Mouse (Mus musculus) MEL (cell line): ENCODE measurements around the gene Ttbk2. TPM values are rescaled to one million over a fixed set of nuclear protein-coding genes. Genes with fewer than 3 reads are reported as not detected.
A peak's percentile ranks its signal among the peaks of the same experiment; 100 is the strongest.

Experiments used
- DNase-seq: peaks from one replicate; pipeline ENCODE4 v3.0.0; 2011; ENCODE audit warnings: low read depth, low spot score
- H3K27ac ChIP-seq: 2 replicates; pipeline ENCODE4 v1.5.1; 2012; ENCODE audit warnings: low read depth, mild to moderate bottlenecking, control low read depth, low read length, moderate library complexity; ENCODE audit not compliant: control insufficient read depth
- H3K27me3 ChIP-seq, 2 experiments: fragments of 150-350 bp in 1 of 2; sonication (generic) in 1 of 2; 2 replicates each; pipeline ENCODE4 v1.6.1; 2012; ENCODE audit warnings: low read length in 2 of 2, mild to moderate bottlenecking in 2 of 2, improper control_type of control experiment in 1 of 2, moderate library complexity in 1 of 2; ENCODE audit not compliant: insufficient read depth in 2 of 2, control insufficient read depth in 1 of 2
- H3K36me3 ChIP-seq, 2 experiments: 2 replicates each; pipeline ENCODE4 v1.6.1; 2012 to 2014; ENCODE audit warnings: low read length in 2 of 2, improper control_type of control experiment in 1 of 2, inconsistent platforms in 1 of 2, mild to moderate bottlenecking in 1 of 2; ENCODE audit not compliant: insufficient read depth in 2 of 2, control insufficient read depth in 1 of 2
- H3K4me1 ChIP-seq, 2 experiments: fragments of 150-350 bp in 1 of 2; sonication (generic) in 1 of 2; 2 replicates each; pipeline ENCODE4 v1.6.1; 2012; ENCODE audit warnings: low read length in 2 of 2, improper control_type of control experiment in 1 of 2, mild to moderate bottlenecking in 1 of 2; ENCODE audit not compliant: insufficient read depth in 2 of 2, control insufficient read depth in 1 of 2
- H3K4me3 ChIP-seq, 2 experiments: fragments of 150-350 bp in 1 of 2; sonication (generic) in 1 of 2; 2 replicates each; pipeline ENCODE4 v1.5.1; 2012; ENCODE audit warnings: low read depth in 2 of 2, low read length in 2 of 2, mild to moderate bottlenecking in 2 of 2, moderate library complexity in 2 of 2, control low read depth in 1 of 2, improper control_type of control experiment in 1 of 2; ENCODE audit not compliant: control insufficient read depth in 1 of 2, insufficient read depth in 1 of 2
- H3K79me2 ChIP-seq: 2 replicates; pipeline ENCODE4 v1.6.1; 2012; ENCODE audit warnings: mild to moderate bottlenecking, low read length, moderate library complexity; ENCODE audit not compliant: control insufficient read depth, poor library complexity, insufficient read depth
- H3K9ac ChIP-seq: 2 replicates; pipeline ENCODE4 v1.6.1; 2012; ENCODE audit warnings: low read depth, mild to moderate bottlenecking, control low read depth, low read length, moderate library complexity; ENCODE audit not compliant: control insufficient read depth, poor library complexity, severe bottlenecking
- H3K9me3 ChIP-seq: fragments of 150-350 bp; sonication (generic); replicated peaks from 2 replicates; pipeline ENCODE4 v1.6.1; 2012; ENCODE audit warnings: mild to moderate bottlenecking, low read length, improper control_type of control experiment, moderate library complexity; ENCODE audit not compliant: insufficient read depth
- BHLHE40 ChIP-seq: IDR thresholded peaks from 2 replicates; pipeline ENCODE4 v1.6.1; 2012; ENCODE audit warnings: low read depth, mild to moderate bottlenecking, inconsistent platforms, low read length, improper control_type of control experiment, borderline replicate concordance
- CHD2 ChIP-seq: IDR thresholded peaks from 2 replicates; pipeline ENCODE4 v1.6.1; 2011; ENCODE audit warnings: low read length, improper control_type of control experiment
- EP300 ChIP-seq, 2 experiments: IDR thresholded peaks; 2 replicates each; pipeline ENCODE4 v1.6.1; 2011; ENCODE audit warnings: improper control_type of control experiment in 2 of 2, low read length in 2 of 2, low read depth in 1 of 2, mild to moderate bottlenecking in 1 of 2
- ETS1 ChIP-seq: IDR thresholded peaks from 2 replicates; pipeline ENCODE4 v1.6.1; 2012; ENCODE audit warnings: low read depth, mild to moderate bottlenecking, inconsistent platforms, low read length, improper control_type of control experiment, moderate library complexity
- GABPA ChIP-seq: IDR thresholded peaks from 2 replicates; pipeline ENCODE4 v1.6.1; 2012; ENCODE audit warnings: low read depth, mild to moderate bottlenecking, inconsistent platforms, low read length, improper control_type of control experiment, moderate library complexity
- GATA1 ChIP-seq: IDR thresholded peaks from 2 replicates; pipeline ENCODE4 v1.6.1; 2011; ENCODE audit warnings: low read depth, low read length, improper control_type of control experiment
- MAFK ChIP-seq: IDR thresholded peaks from 2 replicates; pipeline ENCODE4 v1.6.1; 2011; ENCODE audit warnings: low read depth, mild to moderate bottlenecking, low read length, improper control_type of control experiment, borderline replicate concordance
- MAX ChIP-seq: IDR thresholded peaks from 2 replicates; pipeline ENCODE4 v1.6.1; 2011; ENCODE audit warnings: low read length, improper control_type of control experiment
- MAZ ChIP-seq: IDR thresholded peaks from 2 replicates; pipeline ENCODE4 v1.6.1; 2012; ENCODE audit warnings: low read depth, mild to moderate bottlenecking, inconsistent platforms, low read length, improper control_type of control experiment
- MEF2A ChIP-seq: IDR thresholded peaks from 2 replicates; pipeline ENCODE4 v1.6.1; 2014; ENCODE audit warnings: low read depth, mild to moderate bottlenecking, inconsistent platforms, low read length, improper control_type of control experiment; ENCODE audit not compliant: poor library complexity, insufficient replicate concordance, severe bottlenecking; ENCODE audit errors: extremely low read depth
- MXI1 ChIP-seq: IDR thresholded peaks from 2 replicates; pipeline ENCODE4 v1.6.1; 2011; ENCODE audit warnings: mild to moderate bottlenecking, low read depth, low read length, improper control_type of control experiment
- MYB ChIP-seq: IDR thresholded peaks from 2 replicates; pipeline ENCODE4 v1.6.1; 2011; ENCODE audit warnings: mild to moderate bottlenecking, low read depth, low read length, improper control_type of control experiment
- NELFE ChIP-seq: IDR thresholded peaks from 2 replicates; pipeline ENCODE4 v1.6.1; 2011; ENCODE audit warnings: low read depth, low read length, improper control_type of control experiment
- POLR2A ChIP-seq, 2 experiments: IDR thresholded peaks; 2 replicates each; pipeline ENCODE4 v1.6.1; 2011 to 2012; ENCODE audit warnings: low read length in 2 of 2, mild to moderate bottlenecking in 2 of 2, control low read depth in 1 of 2, improper control_type of control experiment in 1 of 2, low read depth in 1 of 2, moderate library complexity in 1 of 2; ENCODE audit not compliant: control insufficient read depth in 1 of 2, insufficient read depth in 1 of 2, poor library complexity in 1 of 2
- POLR2AphosphoS2 ChIP-seq: IDR thresholded peaks from 2 replicates; pipeline ENCODE4 v1.6.1; 2011; ENCODE audit warnings: low read length, improper control_type of control experiment
- RCOR1 ChIP-seq: IDR thresholded peaks from 2 replicates; pipeline ENCODE4 v1.6.1; 2012; ENCODE audit warnings: low read depth, mild to moderate bottlenecking, inconsistent platforms, low read length, improper control_type of control experiment
- SIN3A ChIP-seq: IDR thresholded peaks from 2 replicates; pipeline ENCODE4 v1.6.1; 2012; ENCODE audit warnings: low read length, improper control_type of control experiment, inconsistent platforms
- TAL1 ChIP-seq: IDR thresholded peaks from 2 replicates; pipeline ENCODE4 v1.6.1; 2012; ENCODE audit warnings: mild to moderate bottlenecking, inconsistent platforms, low read length, moderate library complexity, mixed read lengths
- TCF12 ChIP-seq: IDR thresholded peaks from 2 replicates; pipeline ENCODE4 v1.6.1; 2014; ENCODE audit warnings: low read depth, mild to moderate bottlenecking, inconsistent platforms, low read length, improper control_type of control experiment, moderate library complexity
- USF1 ChIP-seq: IDR thresholded peaks from 2 replicates; pipeline ENCODE4 v1.6.1; 2014; ENCODE audit warnings: low read depth, mild to moderate bottlenecking, inconsistent platforms, low read length, improper control_type of control experiment, moderate library complexity
- ZC3H11A ChIP-seq: IDR thresholded peaks from 2 replicates; pipeline ENCODE4 v1.6.1; 2012; ENCODE audit warnings: low read depth, mild to moderate bottlenecking, inconsistent platforms, low read length, improper control_type of control experiment
- ZKSCAN1 ChIP-seq: IDR thresholded peaks from 2 replicates; pipeline ENCODE4 v1.6.1; 2012; ENCODE audit warnings: low read depth, mild to moderate bottlenecking, inconsistent platforms, low read length, improper control_type of control experiment, moderate library complexity
- ZNF384 ChIP-seq: IDR thresholded peaks from 2 replicates; pipeline ENCODE4 v1.6.1; 2012; ENCODE audit warnings: low read depth, mild to moderate bottlenecking, inconsistent platforms, low read length, improper control_type of control experiment
- polyA plus RNA-seq, 2 experiments: library from polyadenylated mRNA; stranded (reverse) in 1 of 2; unstranded in 1 of 2; fragments of >175 nt in 1 of 2; fragments of >200 nt in 1 of 2; gene quantifications; 2 replicates each; pipeline versions ENCODE4 v1.2.1 to v1.2.4; 2012; ENCODE audit warnings: low replicate concordance in 2 of 2, low read depth in 1 of 2; ENCODE audit not compliant: insufficient read length in 2 of 2, insufficient read depth in 1 of 2, missing spikeins in 1 of 2
- total RNA-seq: library from RNA; depleted of rRNA; stranded (reverse); fragments of 300-350 nt; gene quantifications from 2 replicates; pipeline ENCODE4 v1.2.3, GENCODE M21; 2012

Ttbk2 gene
- total and polyA plus RNA-seq, 3 experiments, result 2.1 to 3.0 TPM; not detected in 1

DNA sequence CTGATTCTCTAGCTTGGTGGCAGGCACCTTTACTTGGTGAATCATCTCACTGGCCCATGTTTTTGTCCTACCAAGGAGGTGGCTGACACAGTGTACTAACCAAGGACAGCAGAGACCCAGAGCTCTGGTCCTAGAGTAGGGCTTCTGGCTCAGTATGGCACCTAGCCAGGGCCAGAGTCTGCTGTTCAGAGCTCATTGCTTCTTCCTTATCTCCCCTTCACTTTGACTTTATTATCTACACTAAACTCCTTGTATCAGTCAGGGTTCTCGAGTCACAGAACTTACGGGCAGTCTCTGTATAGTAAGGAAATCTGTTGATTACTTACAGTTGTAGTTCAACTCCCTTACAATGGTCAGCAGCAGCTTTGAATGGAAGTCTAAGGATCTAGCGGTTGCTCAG is 139.5 kb downstream of the Ttbk2 start:
- no peak overlapping the region for H3K9ac ChIP-seq
- H3K79me2 ChIP-seq, result no peaks in the 10 kb centered on the region
- H3K27me3 ChIP-seq, result no peaks in the 10 kb centered on the region
- no peaks in the 10 kb centered on the region for H3K9me3 ChIP-seq
- H3K27ac ChIP-seq, result no peak overlapping the region; the same call in 1 of the 2 replicates
- TF ChIP-seq ZNF384, result no peak
- TF ChIP-seq ZKSCAN1, result no peak
- TF ChIP-seq MEF2A, result no peak
- peak; percentile 50 for TF ChIP-seq TAL1
- no peak for TF ChIP-seq MXI1
- TF ChIP-seq ETS1, result peak; percentile 62
- no peak for TF ChIP-seq MAX
- no peak for TF ChIP-seq MAZ
- peak; percentile 85 for TF ChIP-seq RCOR1
- peak; percentile 75 to 83 for TF ChIP-seq EP300 (IDR thresholded peaks at IDR 0.05; ENCODE audit: low read depth in 1 of 2, low read length in 2 of 2)
- TF ChIP-seq TCF12, result peak; percentile 79
- TF ChIP-seq GATA1, result peak; percentile 89
- no peak for TF ChIP-seq POLR2A (IDR thresholded peaks at IDR 0.05; ENCODE audit: control insufficient read depth in 1 of 2, insufficient read depth in 1 of 2, low read depth in 1 of 2, low read length in 2 of 2, poor library complexity in 1 of 2)
- TF ChIP-seq MYB, result no peak
- TF ChIP-seq NELFE, result no peak
- TF ChIP-seq SIN3A, result peak; percentile 65
- no peak for TF ChIP-seq CHD2
- TF ChIP-seq USF1, result no peak
- no peak for TF ChIP-seq MAFK
- TF ChIP-seq, all 39 proteins: peak for 7
- peak; percentile 65 for DNase-seq
- peaks cover 14 to 20% of the 10 kb centered on the region in 2 experiments for H3K4me1 ChIP-seq
- no peak overlapping the region for H3K4me3 ChIP-seq
- H3K36me3 ChIP-seq, result peaks cover 0 to 22% of the 10 kb centered on the region in 2 experiments; a peak in 2 of 4 replicates

- Histone ChIP-seq H3K9me3 (no peaks in the 10 kb centered on the region), H3K4me3 (no peak overlapping the region)
- TF ChIP-seq TCF12 (peak; percentile 76), MAFK (0 out of 2 replicates have a peak, but pooled peaks have one; percentile 21), GABPA (no peak), MYB (peak; percentile 50; the same call in 1 of the 2 replicates), EP300 (IDR thresholded peaks at IDR 0.05; ENCODE audit: low read depth in 1 of 2, low read length in 2 of 2) (peak; percentile 70 to 79), ETS1 (peak; percentile 74), RCOR1 (peak; percentile 56; the same call in 1 of the 2 replicates), MAZ (no peak), GATA1 (peak; percentile 70), ZC3H11A (no peak), POLR2AphosphoS2 (0 out of 2 replicates have a peak, but pooled peaks have one; percentile 14), MXI1 (0 out of 2 replicates have a peak, but pooled peaks have one; percentile 39), BHLHE40 (peak; percentile 21; the same call in 1 of the 2 replicates)
- TF ChIP-seq, all 39 proteins: peak for 10
- Histone ChIP-seq H3K36me3 (peaks cover 0 to 22% of the 10 kb centered on the region in 2 experiments; a peak in 2 of 4 replicates), H3K9ac (no peak overlapping the region), H3K79me2 (no peaks in the 10 kb centered on the region), H3K27me3 (no peaks in the 10 kb centered on the region), H3K4me1 (peaks cover 14 to 20% of the 10 kb centered on the region in 2 experiments), H3K27ac (no peak overlapping the region)
- DNase-seq, result peak; percentile 66
Observed at GRCm38 (mm10) chr2:120710154-120710553, 140.2 kb downstream of the Ttbk2 start.
